Mouse (Mus musculus) lung, embryonic 14.5 days (tissue): ENCODE measurements around the gene Tex264. TPM values are rescaled to one million over a fixed set of nuclear protein-coding genes. Genes with fewer than 3 reads are reported as not detected.

Experiments used
- ATAC-seq: fragments of 200-750 bp; cut with Nextera tagmentation; 2 replicates; pipeline ENCODE4 v1.8.0; 2017; ENCODE audit warnings: mild to moderate bottlenecking, moderate TSS enrichment, moderate library complexity; ENCODE audit not compliant: insufficient read depth
- DNase-seq: peaks from one replicate; pipeline ENCODE4 v3.0.0-alpha.2; 2015
- H3K27ac ChIP-seq: fragments of 300-500 bp; sonication (generic); 2 replicates; pipeline ENCODE4 v1.5.1; 2014; ENCODE audit warnings: low read depth, mild to moderate bottlenecking, moderate library complexity
- H3K27me3 ChIP-seq: fragments of 300-500 bp; sonication (generic); 2 replicates; pipeline ENCODE4 v1.6.1; 2014; ENCODE audit warnings: low read length, control low read depth; ENCODE audit not compliant: insufficient read depth
- H3K36me3 ChIP-seq: fragments of 300-500 bp; sonication (generic); 2 replicates; pipeline ENCODE4 v1.6.1; 2014; ENCODE audit warnings: control low read depth; ENCODE audit not compliant: insufficient read depth
- H3K4me1 ChIP-seq: fragments of 300-500 bp; sonication (generic); 2 replicates; pipeline ENCODE4 v1.6.1; 2014; ENCODE audit warnings: antibody characterized with exemption, control low read depth; ENCODE audit not compliant: insufficient read depth
- H3K4me2 ChIP-seq: fragments of 300-500 bp; sonication (generic); 2 replicates; pipeline ENCODE4 v1.6.1; 2014; ENCODE audit warnings: mild to moderate bottlenecking
- H3K4me3 ChIP-seq: fragments of 300-500 bp; sonication (generic); 2 replicates; pipeline ENCODE4 v1.5.1; 2014; ENCODE audit warnings: low read depth, low read length
- H3K9ac ChIP-seq: fragments of 300-500 bp; sonication (generic); 2 replicates; pipeline ENCODE4 v1.6.1; 2014
- H3K9me3 ChIP-seq: fragments of 300-500 bp; sonication (generic); 2 replicates; pipeline ENCODE4 v1.6.1; 2016; ENCODE audit warnings: low read depth, low read length, control low read depth
- CTCF ChIP-seq: IDR thresholded peaks from 2 replicates; pipeline ENCODE4 v1.5.1; 2016; ENCODE audit warnings: antibody characterized with exemption, low read depth
- WGBS: fragments of 180-500 bp; shearing (Covaris S2); extraction: QIAGEN DNeasy Blood & Tissue Kit; methylation state at CpG from one replicate; pipeline ENCODE4 v1.1.7; 2014; 5-methylcytosine and 5-hydroxymethylcytosine counted together
- polyA plus RNA-seq: library from polyadenylated mRNA; unstranded; fragments of >200 nt; fragmentation: Nextera tagmentation; extraction: Ambion mirVana; gene quantifications from 2 replicates; pipeline ENCODE4 v1.2.1, GENCODE M21; 2014

The Tex264 gene
- polyA plus RNA-seq, 1 experiment from 2014 or later: 47.8 TPM

GRCm38 (mm10) chr9:106716232-106716631, 30.5 kb upstream of the Tex264 start:
- no peaks in the 10 kb centered on the region for H3K9me3 ChIP-seq
- H3K4me2 ChIP-seq: no peak overlapping the region
- no peak overlapping the region for H3K9ac ChIP-seq
- peaks cover 70% of the 10 kb centered on the region for H3K36me3 ChIP-seq
- H3K4me1 ChIP-seq: no peaks in the 10 kb centered on the region
- DNase-seq: no peak
- no peak for ATAC-seq
- no peak for TF ChIP-seq CTCF
- H3K27me3 ChIP-seq: no peaks in the 10 kb centered on the region
- no peak overlapping the region for H3K27ac ChIP-seq
- 91% methylated on average over 2 of the region's 2 CpGs for WGBS
- no peak overlapping the region for H3K4me3 ChIP-seq

DNA sequence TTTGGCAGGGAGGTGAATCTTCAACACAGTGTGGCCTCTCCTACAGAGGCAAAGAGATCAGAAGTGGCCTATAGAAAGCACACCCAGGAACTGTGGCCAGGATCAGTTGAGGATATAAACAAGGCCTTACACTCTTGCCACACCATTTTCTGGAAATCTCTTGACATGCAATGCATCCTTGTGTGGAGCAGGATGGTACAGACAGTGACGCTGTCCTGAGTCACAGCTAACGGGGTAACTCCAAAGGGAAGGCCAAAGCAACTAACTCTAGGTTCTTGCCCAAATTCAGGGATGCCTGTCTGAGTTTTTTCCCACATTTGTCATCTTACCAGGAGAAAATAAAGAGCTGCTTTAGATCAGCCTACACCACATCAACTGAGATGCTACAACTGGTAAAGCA, 26.7 kb upstream of the Tex264 start:
- Histone ChIP-seq H3K36me3 (peaks cover 70% of the 10 kb centered on the region), H3K4me2 (no peak overlapping the region)
- WGBS: 84% methylated on average over 2 of the region's 2 CpGs

GRCm38 (mm10) chr9:106692973-106693481, 7.3 kb upstream of the Tex264 start:
- no peak overlapping the region for H3K4me2 ChIP-seq
- H3K27me3 ChIP-seq: no peaks in the 10 kb centered on the region
- H3K4me1 ChIP-seq: no peaks in the 10 kb centered on the region
- TF ChIP-seq CTCF: no peak
- WGBS: 90% methylated on average over 11 of the region's 11 CpGs
- DNase-seq: peak; percentile 6
- no peak overlapping the region for H3K9ac ChIP-seq
- ATAC-seq: no peak; the same call in 1 of the 2 replicates
- no peak overlapping the region for H3K4me3 ChIP-seq
- H3K36me3 ChIP-seq: peaks cover 61% of the 10 kb centered on the region
- no peaks in the 10 kb centered on the region for H3K9me3 ChIP-seq
- H3K27ac ChIP-seq: no peak overlapping the region

More for the DNA sequence above, 26.7 kb upstream of the Tex264 start:
- no peak for TF ChIP-seq CTCF
- H3K9ac ChIP-seq: no peak overlapping the region
- H3K9me3 ChIP-seq: no peaks in the 10 kb centered on the region
- H3K27me3 ChIP-seq: no peaks in the 10 kb centered on the region
- no peak for DNase-seq
- H3K4me3 ChIP-seq: no peak overlapping the region
- ATAC-seq: no peak
- H3K27ac ChIP-seq: no peak overlapping the region
- H3K4me1 ChIP-seq: no peaks in the 10 kb centered on the region

DNA sequence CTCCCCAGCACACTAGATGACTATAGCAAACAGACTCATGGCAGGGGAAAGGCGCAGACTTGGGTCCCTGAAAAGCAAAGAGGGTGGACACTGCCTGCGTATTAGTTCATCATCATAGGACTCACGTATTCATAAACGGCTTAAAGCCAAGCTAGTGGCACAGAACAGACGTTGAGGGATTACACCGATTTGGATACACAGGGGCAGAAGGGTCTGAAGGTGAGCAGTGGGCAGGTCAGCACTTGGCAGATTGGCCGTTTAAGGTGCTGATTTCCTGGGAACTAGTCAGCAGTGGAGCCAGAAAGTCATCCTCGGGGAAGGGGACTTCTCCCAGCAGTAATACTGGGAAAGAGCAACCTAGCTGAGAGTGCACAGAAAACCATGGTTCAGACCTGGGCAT, 3.1 kb upstream of the Tex264 start:
- Histone ChIP-seq H3K27ac (no peak overlapping the region), H3K9me3 (no peaks in the 10 kb centered on the region), H3K9ac (no peak overlapping the region), H3K4me3 (no peak overlapping the region), H3K4me2 (no peak overlapping the region), H3K36me3 (peaks cover 23% of the 10 kb centered on the region; the same call in 1 of the 2 replicates), H3K27me3 (no peaks in the 10 kb centered on the region), H3K4me1 (no peaks in the 10 kb centered on the region; the same call in 1 of the 2 replicates)
- DNase-seq (no peak), ATAC-seq (no peak)
- WGBS: 82% methylated on average over 8 of the region's 8 CpGs
- no peak for TF ChIP-seq CTCF

DNA sequence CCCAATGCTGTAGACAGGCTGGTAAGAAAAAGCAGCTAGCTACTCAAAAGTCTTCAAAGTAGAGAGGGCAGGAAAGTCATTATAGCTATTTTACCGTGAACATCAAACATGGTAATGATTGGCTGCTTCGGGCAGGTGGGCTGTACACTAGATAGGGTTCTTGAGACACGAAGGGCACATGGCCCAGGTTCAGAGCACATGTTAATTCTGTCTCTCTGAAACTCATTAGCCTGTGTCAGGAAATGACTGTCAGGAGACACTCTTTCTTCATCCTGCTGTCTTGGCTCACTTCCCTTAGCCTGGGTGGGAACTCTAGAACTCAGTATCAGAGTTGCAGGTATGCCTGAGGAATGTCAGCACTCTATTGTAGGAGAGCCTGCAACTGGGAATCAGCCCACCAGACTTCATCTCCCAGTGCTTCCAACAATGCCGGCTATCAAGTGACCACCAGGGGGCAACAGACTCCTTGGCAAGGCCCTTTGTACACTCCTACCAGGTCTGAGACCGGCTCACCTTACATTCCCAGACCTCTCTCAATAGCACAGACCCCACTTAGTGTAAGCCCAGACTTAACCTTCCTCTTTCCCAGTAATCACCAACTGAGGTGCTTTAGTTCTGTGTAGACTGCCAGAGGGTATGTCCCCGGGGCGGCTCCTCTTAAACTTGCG, 1.4 kb upstream of the Tex264 start:
- TF ChIP-seq CTCF: peak; percentile 91
- 31% methylated on average over 8 of the region's 8 CpGs for WGBS
- H3K4me3 ChIP-seq: no peak overlapping the region
- no peaks in the 10 kb centered on the region for H3K9me3 ChIP-seq
- no peaks in the 10 kb centered on the region for H3K27me3 ChIP-seq
- peak; percentile 90 for DNase-seq
- peak; percentile 53; the same call in 1 of the 2 replicates for ATAC-seq
- H3K27ac ChIP-seq: no peak overlapping the region
- H3K9ac ChIP-seq: no peak overlapping the region
- H3K4me1 ChIP-seq: no peaks in the 10 kb centered on the region; the same call in 1 of the 2 replicates
- peak overlapping the region; percentile 41 for H3K4me2 ChIP-seq
- H3K36me3 ChIP-seq: 0 out of 2 replicates have a peak, but pooled peaks cover 6% of the 10 kb centered on the region

- no peaks in the 10 kb centered on the region for H3K27me3 ChIP-seq
- H3K4me1 ChIP-seq: no peaks in the 10 kb centered on the region; the same call in 1 of the 2 replicates
- DNase-seq (no peak), ATAC-seq (peak; percentile 23)
- H3K4me3 ChIP-seq: peak overlapping the region; percentile 78
- 1% methylated on average over 14 of the region's 14 CpGs for WGBS
- H3K36me3 ChIP-seq: peaks cover 12% of the 10 kb centered on the region; the same call in 1 of the 2 replicates
- H3K9ac ChIP-seq: peak overlapping the region; percentile 82
- H3K27ac ChIP-seq: no peak overlapping the region
- TF ChIP-seq CTCF: no peak
- no peaks in the 10 kb centered on the region for H3K9me3 ChIP-seq
- H3K4me2 ChIP-seq: peak overlapping the region; percentile 85
These were observed 844 bp downstream of the Tex264 start for GRCm38 (mm10) chr9:106684918-106685248.

GRCm38 (mm10) chr9:106684093-106684872, 1.4 kb downstream of the Tex264 start:
- 65% methylated on average over 6 of the region's 6 CpGs for WGBS
- Histone ChIP-seq H3K4me3 (peak overlapping the region; percentile 78), H3K4me2 (peak overlapping the region; percentile 85), H3K4me1 (no peaks in the 10 kb centered on the region; the same call in 1 of the 2 replicates), H3K27me3 (no peaks in the 10 kb centered on the region), H3K27ac (no peak overlapping the region), H3K9me3 (no peaks in the 10 kb centered on the region), H3K36me3 (peaks cover 18% of the 10 kb centered on the region; the same call in 1 of the 2 replicates), H3K9ac (peak overlapping the region; percentile 82)
- ATAC-seq (no peak), DNase-seq (no peak)
- no peak for TF ChIP-seq CTCF
